Mouse (Mus musculus) forelimb bud, embryonic 11.5 days (tissue): ENCODE measurements around the gene Lck.

ENCODE experiments used
- DNase-seq: peaks from one replicate; pipeline ENCODE4 v3.0.0-alpha.2; 2012; ENCODE audit warnings: low read depth, low spot score

Lck gene

DNA sequence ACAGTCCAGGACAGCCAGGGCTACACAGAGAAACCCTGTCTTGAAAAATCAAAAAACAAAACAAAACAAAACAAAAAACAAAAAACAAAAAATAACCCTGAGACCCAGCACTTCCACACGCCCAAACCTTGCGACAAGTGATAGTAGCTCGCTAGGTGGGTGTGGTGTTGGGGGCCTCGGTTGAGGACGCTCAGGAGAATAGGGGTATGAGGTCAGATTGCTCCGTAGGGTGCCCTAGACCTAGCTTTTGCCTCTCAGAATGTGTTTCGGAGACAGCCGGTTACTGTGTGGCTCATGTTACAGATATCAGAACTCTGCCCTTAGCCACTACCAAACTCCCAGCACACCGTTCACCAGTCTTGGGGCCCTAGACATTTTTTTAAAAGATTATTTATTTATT, 12.3 kb upstream of the Lck start:
- DNase-seq: no peak

DNA sequence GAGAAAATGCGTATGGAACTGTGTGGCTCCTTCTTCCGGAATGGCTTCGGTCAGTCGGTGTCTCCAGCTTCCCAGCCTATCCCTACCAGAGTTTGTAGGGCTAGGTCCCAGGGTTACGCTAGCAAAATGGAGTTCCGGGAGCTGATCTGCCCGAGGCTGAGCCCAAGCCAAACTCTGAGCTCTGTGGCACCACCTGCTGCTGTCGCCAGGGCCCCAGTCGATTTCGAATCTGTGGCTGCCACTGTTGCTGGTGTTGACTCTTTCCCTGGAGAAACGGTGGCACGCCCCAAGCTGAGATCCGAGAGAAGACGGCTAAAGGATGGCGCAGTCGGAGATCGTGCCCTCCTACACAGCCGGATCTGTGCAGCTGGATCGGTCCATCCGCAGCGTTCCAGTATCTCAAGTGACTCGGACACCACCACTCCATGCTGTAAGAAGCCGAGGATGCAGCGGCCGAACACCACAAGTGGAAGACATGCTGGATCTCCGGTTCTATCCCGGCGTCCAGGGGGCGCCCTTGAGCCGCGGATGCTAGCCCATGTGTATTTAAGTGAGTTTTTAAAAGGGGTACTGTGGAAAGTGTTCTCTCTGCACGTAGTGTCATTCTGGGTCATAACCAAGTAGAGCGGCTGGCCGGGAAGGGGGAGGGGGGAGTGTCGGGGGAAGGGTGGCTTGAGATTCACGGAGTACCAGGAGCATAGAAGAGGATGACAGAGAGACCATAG, 11.6 kb upstream of the Lck start:
- peak; percentile 68 for DNase-seq

- DNase-seq: no peak
Observed at GRCm38 (mm10) chr4:129584370-129584769, 10.9 kb upstream of the Lck start.

DNA sequence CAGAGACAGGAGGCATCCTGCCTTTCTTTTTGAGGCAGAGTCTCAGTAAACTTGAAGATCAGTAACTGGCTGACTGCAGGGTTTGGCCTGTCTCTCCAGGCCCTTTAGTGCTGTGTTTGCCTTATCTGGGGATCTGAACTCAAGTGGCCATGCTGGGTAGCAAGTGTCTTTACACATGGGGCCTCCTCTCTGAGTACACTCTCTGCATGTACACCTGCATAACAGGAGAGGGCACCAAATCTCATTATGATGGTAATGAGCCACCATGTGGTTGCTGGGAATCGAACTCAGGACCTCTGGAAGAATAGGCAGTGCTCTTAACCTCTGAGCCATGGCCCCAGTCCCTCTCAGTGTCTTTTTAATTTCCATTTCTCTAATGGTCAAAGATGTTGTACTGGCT, 8.8 kb upstream of the Lck start:
- no peak for DNase-seq

DNA sequence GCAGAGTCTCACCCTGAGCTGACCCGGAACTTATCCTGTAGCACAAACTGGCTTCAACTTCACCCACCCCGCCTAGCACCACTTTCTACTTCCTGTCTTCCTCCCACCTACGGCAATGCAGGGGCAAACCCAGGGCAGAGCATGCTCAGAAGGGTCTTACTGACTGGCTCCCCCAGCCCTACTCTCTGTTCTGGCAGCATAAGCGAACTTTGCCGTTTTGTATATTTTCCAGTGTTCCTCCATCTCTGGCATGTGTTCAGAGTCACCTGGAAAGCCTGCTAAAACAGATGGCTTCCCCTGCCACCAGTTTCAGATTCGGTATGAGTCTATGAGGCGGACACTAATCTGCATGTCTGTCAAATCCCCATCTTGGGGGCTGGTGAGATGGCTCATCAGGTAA, 6.9 kb upstream of the Lck start:
- DNase-seq: no peak

- DNase-seq: no peak
Observed at GRCm38 (mm10) chr4:129578466-129578865, 5.0 kb upstream of the Lck start, which contains the start of gene Fam167b. Gene Fam167b (minus strand): TSS chr4:129578549.

DNA sequence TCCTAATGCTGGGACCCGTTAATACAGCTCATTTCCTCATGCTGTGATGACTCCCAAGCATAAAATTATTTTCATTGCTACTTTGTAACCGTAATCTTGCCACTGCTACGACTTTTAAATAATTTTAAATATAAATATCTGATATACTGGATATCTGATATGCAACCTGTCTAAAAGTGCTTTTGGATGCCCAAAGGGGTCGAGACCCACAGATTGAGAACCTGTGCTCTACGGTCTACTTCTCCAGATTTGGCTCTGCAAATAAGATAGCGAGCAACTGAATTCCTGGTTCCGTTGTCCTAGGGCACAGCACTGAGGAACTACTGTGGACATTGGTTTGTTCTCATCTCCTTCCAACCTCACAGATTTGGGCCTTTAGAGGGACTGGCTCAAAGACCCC, 4.2 kb upstream of the Lck start:
- no peak for DNase-seq

DNA sequence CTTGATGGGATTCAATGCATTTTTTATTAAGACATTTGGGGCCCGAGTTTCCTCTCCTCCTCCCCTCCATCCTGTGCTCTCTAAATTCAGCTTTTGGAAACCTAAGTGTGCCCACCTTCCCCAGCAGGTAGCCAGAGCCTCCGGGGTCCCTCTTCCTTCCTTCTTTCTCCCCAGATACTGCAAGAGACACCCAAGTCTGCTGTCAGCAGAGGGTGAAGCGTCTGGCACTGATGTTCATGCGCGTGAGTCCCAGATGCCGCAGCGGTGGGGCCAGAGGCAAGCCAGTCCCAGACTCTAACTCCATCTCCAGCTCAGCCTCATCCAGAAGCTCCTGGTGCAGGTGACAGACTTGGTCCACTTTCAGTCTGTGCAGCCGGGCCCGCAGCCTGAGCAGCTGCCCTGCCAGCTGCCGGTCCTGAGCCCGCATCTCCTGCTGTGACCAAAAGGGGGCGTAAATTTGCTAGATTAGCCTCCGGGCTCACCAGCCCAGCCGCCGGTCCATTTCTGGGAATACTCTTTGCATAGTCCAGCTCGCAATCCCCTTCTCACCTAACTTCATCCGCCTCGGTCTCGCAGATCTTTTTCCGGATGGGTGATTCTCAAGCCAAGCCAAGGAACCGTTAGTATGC, 3.5 kb upstream of the Lck start:
- DNase-seq: peak; percentile 43

DNA sequence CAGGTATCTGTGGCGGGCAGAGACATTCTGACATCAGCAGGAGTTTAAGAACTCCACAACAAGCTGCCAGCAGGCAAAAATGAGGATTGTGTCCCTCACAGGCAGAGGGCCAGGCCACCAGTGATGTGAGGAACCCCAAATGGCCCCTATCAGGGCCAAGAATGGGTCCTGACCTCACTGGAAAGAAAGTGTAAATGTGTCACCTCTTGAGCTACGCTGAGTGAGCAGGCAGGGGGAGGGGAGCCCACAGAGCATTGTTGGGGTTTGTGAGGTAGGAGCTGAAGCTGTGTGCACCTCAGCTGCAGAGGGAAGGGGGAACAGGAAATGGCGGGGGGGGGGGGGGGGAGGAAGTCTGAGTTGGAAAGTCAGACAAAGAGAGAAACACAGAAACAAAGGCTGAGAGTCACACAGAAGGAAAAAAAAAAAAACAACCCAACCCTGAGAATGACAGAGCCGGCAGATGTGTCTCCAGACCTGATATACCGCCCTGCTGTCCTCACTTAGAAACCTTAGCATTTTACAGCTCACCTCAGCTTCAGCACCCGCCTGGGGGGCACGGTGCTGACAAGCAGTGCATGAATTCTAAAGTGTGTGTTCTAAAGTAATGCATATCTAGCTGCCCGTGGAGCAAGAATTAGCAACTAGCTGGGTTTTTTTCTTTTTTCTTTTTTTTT, 1.9 kb upstream of the Lck start:
- no peak for DNase-seq

GRCm38 (mm10) chr4:129573093-129573370, 409 bp downstream of the Lck start:
- DNase-seq: no peak

- no peak for DNase-seq
Observed at GRCm38 (mm10) chr4:129572236-129573092, 977 bp downstream of the Lck start.

DNA sequence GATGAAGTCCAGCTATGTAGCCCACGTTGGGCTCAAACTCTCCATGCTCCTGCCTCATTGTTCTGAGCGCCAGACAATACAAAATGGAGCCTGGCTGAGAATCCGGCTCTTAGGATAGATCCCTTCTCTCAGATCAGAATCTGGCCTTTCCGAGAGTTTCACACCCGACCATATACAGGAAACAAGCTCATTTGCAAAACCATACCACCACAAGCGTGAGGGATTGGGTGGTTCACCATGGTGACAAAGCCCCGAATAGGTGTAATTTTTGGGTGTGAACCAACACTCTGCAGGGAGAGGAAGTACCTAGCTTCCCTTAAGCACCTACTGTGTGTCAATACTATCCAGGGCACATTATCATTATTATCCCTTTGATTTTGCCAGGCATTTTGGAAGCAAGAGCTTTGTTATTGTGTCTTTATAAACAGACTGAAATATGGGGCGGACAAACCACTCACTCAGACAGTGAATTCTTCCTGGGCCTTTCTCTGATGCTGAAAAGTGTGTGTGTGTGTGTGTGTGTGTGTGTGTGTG, 1.8 kb downstream of the Lck start:
- DNase-seq: no peak

DNA sequence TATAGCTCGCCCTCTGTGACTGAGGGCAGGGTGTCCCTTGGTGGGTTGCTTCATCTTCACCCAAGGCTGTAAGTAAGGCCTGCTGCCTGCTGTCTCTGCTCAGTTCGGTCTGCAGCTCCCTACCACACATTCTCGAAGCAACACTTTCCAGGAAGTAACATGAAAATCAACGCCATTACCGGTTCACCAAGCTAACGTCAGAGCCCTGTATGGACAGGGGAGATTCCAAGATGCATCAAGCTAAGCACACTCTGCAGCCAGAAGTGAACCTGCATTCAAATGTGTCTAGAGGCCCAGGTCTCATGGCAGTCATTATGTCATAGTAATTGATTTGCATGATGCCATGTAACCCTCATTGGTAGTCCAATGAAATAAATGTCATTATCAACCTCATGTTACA, 3.4 kb downstream of the Lck start:
- no peak for DNase-seq

- no peak for DNase-seq
Observed at GRCm38 (mm10) chr4:129568366-129568765, 5.1 kb downstream of the Lck start.

DNA sequence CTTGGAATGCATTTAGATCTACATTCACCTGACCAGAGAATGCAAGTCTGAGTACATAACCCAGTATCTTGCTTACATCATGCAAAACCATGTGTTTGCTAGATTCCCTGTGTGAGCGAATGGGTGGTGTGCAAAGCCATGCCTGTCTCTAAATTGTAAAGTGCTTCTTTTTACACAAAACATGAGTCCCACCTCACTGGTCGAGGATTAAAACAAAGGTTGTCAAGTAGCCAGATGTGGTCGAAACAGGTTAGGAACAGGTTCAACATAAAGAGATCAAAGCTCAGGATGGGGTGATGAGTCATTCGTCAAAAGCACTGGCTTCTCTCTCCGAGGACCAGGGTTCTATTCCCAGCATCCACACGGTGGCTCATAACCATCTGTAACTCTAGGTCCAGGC, 8.3 kb downstream of the Lck start:
- DNase-seq: no peak

GRCm38 (mm10) chr4:129563718-129564117, 9.7 kb downstream of the Lck start:
- DNase-seq: peak; percentile 80

DNA sequence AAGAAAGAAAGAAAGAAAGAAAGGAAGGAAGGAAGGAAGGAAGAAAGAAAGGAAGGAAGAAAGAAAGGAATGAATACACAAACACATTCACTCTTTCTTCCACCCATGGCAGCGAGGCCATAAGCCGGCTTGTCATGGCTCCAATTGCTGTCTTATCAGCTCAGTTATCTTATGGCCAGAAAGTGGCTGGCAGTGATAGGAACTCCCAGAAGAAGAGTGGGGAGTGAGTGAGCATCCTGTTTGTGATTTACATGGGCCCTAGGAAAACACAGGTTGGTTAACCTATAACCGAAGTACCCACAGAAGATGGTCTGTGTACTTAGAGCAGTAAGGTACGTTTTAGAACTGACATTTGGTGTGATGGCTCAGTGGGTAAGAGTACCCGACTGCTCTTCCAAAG, 12.3 kb downstream of the Lck start:
- no peak for DNase-seq

DNA sequence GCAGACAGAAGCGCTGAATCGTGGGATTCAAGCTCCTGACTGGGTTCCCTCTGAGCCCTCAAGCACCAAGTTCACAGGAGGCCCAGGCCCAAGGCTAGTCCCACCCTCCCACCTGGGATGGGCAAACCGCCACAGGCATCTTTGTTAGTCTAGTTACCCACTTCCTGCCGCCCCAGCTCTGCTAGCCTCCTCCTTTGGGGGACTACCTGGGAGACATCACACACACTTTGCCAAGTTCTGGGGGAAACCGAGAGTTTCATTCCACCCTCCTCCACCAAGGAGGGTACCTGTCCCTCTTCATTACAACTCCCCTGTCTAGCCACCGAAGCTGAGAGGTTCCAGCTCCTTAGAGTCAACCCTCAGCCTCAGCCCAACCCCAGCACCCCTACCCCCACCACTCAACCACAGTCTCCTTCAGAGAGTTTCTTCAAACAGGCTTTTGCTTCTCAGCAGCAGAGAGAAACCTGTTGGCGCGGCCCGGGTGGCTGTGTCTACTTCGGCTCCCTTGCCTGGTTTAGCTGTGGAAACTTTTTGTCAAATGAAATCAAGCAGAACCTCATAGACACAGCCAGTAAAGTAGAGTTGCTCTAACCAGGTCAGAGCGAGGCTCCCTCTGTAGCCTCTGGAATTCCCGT, 15.0 kb downstream of the Lck start:
- no peak for DNase-seq

DNA sequence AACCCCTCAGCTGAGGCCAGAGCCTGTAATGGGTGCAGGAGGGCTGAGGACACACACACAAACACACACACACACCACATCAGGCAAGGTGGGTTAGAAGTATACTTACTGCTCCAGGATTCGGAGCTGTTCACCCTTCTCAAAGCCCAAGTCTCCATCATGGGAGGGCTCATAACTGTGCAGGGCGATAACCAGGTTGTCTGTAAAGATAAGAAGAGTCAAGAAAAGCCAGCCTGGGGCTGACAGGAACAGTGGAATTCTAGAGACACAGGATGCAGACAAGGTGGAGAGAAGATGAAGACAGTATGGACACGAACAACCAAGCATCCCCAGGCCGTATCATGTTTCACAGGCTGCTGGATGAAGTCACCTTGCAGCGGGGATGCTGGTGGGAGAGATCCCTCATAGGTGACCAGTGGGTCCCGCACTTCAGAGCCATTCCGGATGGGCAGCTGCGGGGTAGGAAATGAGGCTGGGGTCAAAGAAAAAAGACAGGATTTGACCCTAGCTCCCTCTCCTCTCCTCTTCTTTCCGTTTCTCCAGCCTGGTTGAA, 16.1 kb downstream of the Lck start:
- no peak for DNase-seq

DNA sequence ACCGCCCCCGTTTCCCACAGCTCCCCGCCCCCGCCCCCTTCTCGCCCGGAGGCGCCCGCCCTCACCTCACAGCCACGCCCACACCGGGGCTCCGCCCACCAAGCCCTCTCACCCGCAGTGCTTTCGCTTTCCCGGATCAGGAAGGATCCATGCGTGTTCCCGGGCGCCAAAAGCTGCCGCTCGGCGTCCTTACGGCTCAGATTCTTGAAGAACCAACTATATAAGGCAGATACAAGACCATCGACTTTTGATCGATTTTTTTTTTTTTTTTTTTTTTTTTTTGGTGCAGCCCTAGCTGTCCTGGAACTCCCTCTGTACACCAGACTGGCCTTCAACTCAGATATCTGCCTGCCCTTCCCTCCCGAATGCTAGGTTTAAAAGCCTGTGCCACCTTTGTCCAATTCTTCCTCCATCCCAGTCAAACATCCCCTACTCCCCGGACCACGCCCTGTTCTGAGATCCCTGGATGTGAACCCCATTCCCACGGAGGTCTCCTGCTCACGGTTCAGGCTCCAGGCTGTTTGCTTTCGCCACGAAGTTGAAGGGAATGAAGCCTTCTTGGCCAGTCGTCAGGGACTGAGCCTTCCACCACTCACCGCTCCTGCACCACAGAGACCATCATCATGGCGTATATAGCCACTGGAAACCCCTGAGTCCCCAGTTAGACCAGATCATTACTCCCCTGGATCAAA, 16.8 kb downstream of the Lck start:
- peak; percentile 90 for DNase-seq
